8 mouse cellular contexts compared by ENCODE assay signal in genomic region chr17:15704475-15705300, GRCm38 (mm10). TPM values are rescaled to one million over a fixed set of nuclear protein-coding genes. Genes with fewer than 3 reads are reported as not detected.
DNase-seq lines count a peak whose midpoint lies in the region; ATAC-seq and TF ChIP-seq lines count a peak whose summit lies in the region.

Chd1 (plus strand) TSS chr17:15704967.

- WGBS in embryonic facial prominence, embryonic 14.5 days, result 0% methylated on average over 15 of the region's 124 CpGs
- under 1% methylated on average over 105 of the region's 124 CpGs for WGBS in heart, adult 2 months
- WGBS in limb, embryonic 14.5 days, result under 1% methylated on average over 34 of the region's 124 CpGs
- WGBS in midbrain, postnatal 0 days, result under 1% methylated on average over 76 of the region's 124 CpGs

- H3K27me3 ChIP-seq in embryonic facial prominence, embryonic 14.5 days (replicated peaks; ENCODE audit: control insufficient read depth, insufficient read depth, low read length), result no peaks in the 10 kb centered on the region
- no peaks in the 10 kb centered on the region for H3K27me3 ChIP-seq in heart, adult 2 months (ENCODE audit: control insufficient read depth, insufficient read depth, low read length)
- H3K27me3 ChIP-seq in limb, embryonic 14.5 days (ENCODE audit: control insufficient read depth, insufficient read depth, low read length), result no peaks in the 10 kb centered on the region
- no peaks in the 10 kb centered on the region for H3K27me3 ChIP-seq in midbrain, postnatal 0 days (ENCODE audit: insufficient read depth, low read length)

- DNase-seq in 3T3-L1 (ENCODE audit: low read depth, low spot score), result peak; percentile 89
- DNase-seq in adrenal gland, postnatal 4 days (ENCODE audit: low spot score in 2 of 2), result peak; percentile 76 to 78
- DNase-seq in embryonic facial prominence, embryonic 14.5 days (ENCODE audit: low spot score), result peak; percentile 94
- peak; percentile 93 to 94 for DNase-seq in heart, adult 2 months
- peak; percentile 95 for DNase-seq in kidney, adult 9 months
- DNase-seq in limb, embryonic 14.5 days (ENCODE audit: low spot score), result peak; percentile 85
- peak; percentile 92 for DNase-seq in midbrain, postnatal 0 days (ENCODE audit: low spot score)
- peak; percentile 78 to 87 for DNase-seq in spleen, postnatal 14 days (ENCODE audit: low spot score in 2 of 2)

- peak within 1 kb of the TSS; percentile 90 for H3K4me3 ChIP-seq in embryonic facial prominence, embryonic 14.5 days (ENCODE audit: low read depth, low read length)
- H3K4me3 ChIP-seq in heart, adult 2 months, result peak within 1 kb of the TSS; percentile 91
- H3K4me3 ChIP-seq in limb, embryonic 14.5 days (replicated peaks; ENCODE audit: low read length), result peak within 1 kb of the TSS; percentile 87
- H3K4me3 ChIP-seq in midbrain, postnatal 0 days (ENCODE audit: low read depth, low read length), result peak within 1 kb of the TSS; percentile 91

- intact Hi-C loops in heart, adult 2 months (cut with DNase I), result loop anchor here (2.0 to 10.0 kb wide), 4 partner anchors 47 to 760 kb away; partner anchors contain the start of genes 1600012H06Rik, Prdm9 and Wdr27

- peak within 1 kb of the TSS; percentile 82 for H3K4me2 ChIP-seq in embryonic facial prominence, embryonic 14.5 days (ENCODE audit: low read depth, low read length)
- peak within 1 kb of the TSS; percentile 89 for H3K4me2 ChIP-seq in limb, embryonic 14.5 days (replicated peaks; ENCODE audit: low read depth, low read length, severe bottlenecking)
- H3K4me2 ChIP-seq in midbrain, postnatal 0 days (ENCODE audit: low read depth, low read length, poor library complexity, severe bottlenecking), result peak within 1 kb of the TSS; percentile 99

- TF ChIP-seq POLR2A in heart, adult 2 months (IDR thresholded peaks at IDR 0.05; ENCODE audit: insufficient read depth, low read depth, low read length), result peak; percentile 75
- peak; percentile 38; the same call in 1 of the 2 replicates for TF ChIP-seq POLR2A in limb, embryonic 14.5 days (IDR thresholded peaks at IDR 0.05; ENCODE audit: borderline replicate concordance, extremely low read depth, insufficient read depth, insufficient read length)

- H3K79me2 ChIP-seq in heart, adult 2 months (replicated peaks; ENCODE audit: control insufficient read depth, insufficient read depth, low read length), result no peaks in the 10 kb centered on the region

- no peak for TF ChIP-seq EP300 in heart, adult 2 months (IDR thresholded peaks at IDR 0.05; ENCODE audit: insufficient read depth, low read depth, low read length)

- H3K4me1 ChIP-seq in embryonic facial prominence, embryonic 14.5 days (ENCODE audit: control insufficient read depth, insufficient read depth, low read length), result peaks cover 10% of the 10 kb centered on the region
- H3K4me1 ChIP-seq in heart, adult 2 months (ENCODE audit: control insufficient read depth, insufficient read depth, low read length), result peaks cover 5% of the 10 kb centered on the region
- H3K4me1 ChIP-seq in limb, embryonic 14.5 days (ENCODE audit: control insufficient read depth, insufficient read depth, low read length), result peaks cover 7% of the 10 kb centered on the region; the same call in 1 of the 2 replicates
- H3K4me1 ChIP-seq in midbrain, postnatal 0 days (ENCODE audit: insufficient read depth, low read length), result 0 out of 2 replicates have a peak, but pooled peaks cover 4% of the 10 kb centered on the region

- H3K9ac ChIP-seq in embryonic facial prominence, embryonic 14.5 days (ENCODE audit: low read depth, low read length), result peak within 1 kb of the TSS; percentile 96
- peak within 1 kb of the TSS; percentile 96 for H3K9ac ChIP-seq in heart, adult 2 months (ENCODE audit: low read depth, low read length)
- peak within 1 kb of the TSS; percentile 94 for H3K9ac ChIP-seq in limb, embryonic 14.5 days (ENCODE audit: low read depth, low read length, severe bottlenecking)
- H3K9ac ChIP-seq in midbrain, postnatal 0 days (replicated peaks; ENCODE audit: low read length, poor library complexity, severe bottlenecking), result peak within 1 kb of the TSS; percentile 87

- H3K36me3 ChIP-seq in embryonic facial prominence, embryonic 14.5 days (ENCODE audit: control insufficient read depth, insufficient read depth, low read length), result peaks cover 17% of the 10 kb centered on the region
- peaks cover 19% of the 10 kb centered on the region for H3K36me3 ChIP-seq in heart, adult 2 months (ENCODE audit: control insufficient read depth, insufficient read depth, low read length)
- peaks cover 21% of the 10 kb centered on the region for H3K36me3 ChIP-seq in limb, embryonic 14.5 days (ENCODE audit: control insufficient read depth, insufficient read depth, low read length)
- H3K36me3 ChIP-seq in midbrain, postnatal 0 days (ENCODE audit: insufficient read depth, low read length), result no peaks in the 10 kb centered on the region

- ATAC-seq in embryonic facial prominence, embryonic 14.5 days (ENCODE audit: low read depth), result peak; percentile 95
- peak; percentile 95 for ATAC-seq in limb, embryonic 14.5 days (ENCODE audit: low FRiP score, low read depth)
- peak; percentile 97 for ATAC-seq in midbrain, postnatal 0 days (ENCODE audit: low FRiP score)

- H3K27ac ChIP-seq in embryonic facial prominence, embryonic 14.5 days (replicated peaks; ENCODE audit: low read depth, low read length), result peak within 1 kb of the TSS; percentile 94
- H3K27ac ChIP-seq in heart, adult 2 months, result peak within 1 kb of the TSS; percentile 99
- H3K27ac ChIP-seq in limb, embryonic 14.5 days (replicated peaks; ENCODE audit: low read depth, low read length), result peak within 1 kb of the TSS; percentile 90
- H3K27ac ChIP-seq in midbrain, postnatal 0 days (ENCODE audit: low read depth, low read length), result peak within 1 kb of the TSS; percentile 89

- no peaks in the 10 kb centered on the region for H3K9me3 ChIP-seq in embryonic facial prominence, embryonic 14.5 days (ENCODE audit: control insufficient read depth, low read length)
- no peaks in the 10 kb centered on the region for H3K9me3 ChIP-seq in limb, embryonic 14.5 days (ENCODE audit: control insufficient read depth, low read length)
- H3K9me3 ChIP-seq in midbrain, postnatal 0 days (ENCODE audit: low read length), result no peaks in the 10 kb centered on the region

- TF ChIP-seq CTCF in heart, adult 2 months (IDR thresholded peaks at IDR 0.05), result 0 out of 2 replicates have a peak, but pooled peaks have one; percentile 9
- TF ChIP-seq CTCF in midbrain, postnatal 0 days (IDR thresholded peaks at IDR 0.05), result 0 out of 2 replicates have a peak, but pooled peaks have one; percentile 9

RNA-seq across cellular contexts. Expression of gene Chd1, which starts in this region (rescaled TPM):
- 10 to 100 TPM; 39.4 TPM for total RNA-seq in adrenal gland, postnatal 4 days (2021)
- polyA plus RNA-seq in embryonic facial prominence, embryonic 14.5 days (2014; fragmentation: Nextera tagmentation; extraction: Ambion mirVana), result 26.3 and 27.7 TPM in 2 replicates
- 10 to 100 TPM; 19.9 to 20.7 TPM for total RNA-seq in heart, adult 2 months (2021)
- polyA plus RNA-seq in heart, adult 2 months (2012; rRNA removed), result 1.6 and 2.9 TPM in 2 replicates
- 8.9 and 11.3 TPM in 2 replicates for polyA plus RNA-seq in limb, embryonic 14.5 days (2012; rRNA removed)
- 30.2 and 33.7 TPM in 2 replicates for polyA plus RNA-seq in limb, embryonic 14.5 days (2014; fragmentation: Nextera tagmentation; extraction: Ambion mirVana)
- 12.3 and 12.9 TPM in 2 replicates for total RNA-seq in midbrain, postnatal 0 days (2014; rRNA removed)
- polyA plus RNA-seq in midbrain, postnatal 0 days (2015; fragmentation: Nextera tagmentation; extraction: Ambion mirVana), result 10.4 and 13.1 TPM in 2 replicates

Comparison
In these comparisons a context has a peak if more than half of its experiments do, and no peak if none do; other contexts are left out.
1. Peak in every context shown above with its lines: DNase-seq, ATAC-seq, H3K4me3 ChIP-seq and H3K27ac ChIP-seq.